Mouse (Mus musculus) left cerebral cortex, postnatal 36 days (tissue): Measurements from ENCODE around the gene Lins1. TPM values are rescaled to one million over a fixed set of nuclear protein-coding genes. Genes with fewer than 3 reads are reported as not detected.

Experiments used
- DNase-seq, 2 experiments: peaks; one replicate each; pipeline ENCODE4 v3.0.0; 2021 to 2022; ENCODE audit warnings: low spot score in 2 of 2, mixed read lengths in 1 of 2
- intact Hi-C: fragments of 180-260 bp; cut with DNase I; formaldehyde crosslinking; loops from one replicate; pipeline ENCODE4 v1.15.1; 2025
- total RNA-seq, 2 experiments: library from RNA; stranded (reverse); gene quantifications; 2 replicates each; pipeline ENCODE4 v1.2.3; 2021

Gene Lins1
- total RNA-seq, 2 experiments from 2014 or later = 7.8 to 8.4 TPM

- intact Hi-C loops = no loop called here
- no peak for DNase-seq
Observed at GRCm38 (mm10) chr7:66724954-66725353, 35.3 kb downstream of the Lins1 start.

- intact Hi-C loops = no loop called here
- no peak for DNase-seq
Observed at GRCm38 (mm10) chr7:66728072-66728471, 38.4 kb downstream of the Lins1 start.

- no peak for DNase-seq
- intact Hi-C loops = no loop called here
Observed at GRCm38 (mm10) chr7:66729232-66729631, 39.5 kb downstream of the Lins1 start.

- no peak for DNase-seq
- intact Hi-C loops = no loop called here
Observed at GRCm38 (mm10) chr7:66733431-66733830, 43.7 kb downstream of the Lins1 start.

GRCm38 (mm10) chr7:66733882-66734281 lies 44.2 kb downstream of the Lins1 start:
- no peak for DNase-seq
- intact Hi-C loops = no loop called here

GRCm38 (mm10) chr7:66734466-66734865 lies 44.8 kb downstream of the Lins1 start:
- DNase-seq = no peak

GRCm38 (mm10) chr7:66734993-66735392 lies 45.3 kb downstream of the Lins1 start:
- no peak for DNase-seq
- intact Hi-C loops = no loop called here

More at GRCm38 (mm10) chr7:66734466-66734865, 44.8 kb downstream of the Lins1 start:
- intact Hi-C loops = no loop called here

- DNase-seq = no peak
- intact Hi-C loops = no loop called here
Observed at GRCm38 (mm10) chr7:66737418-66737817, 47.7 kb downstream of the Lins1 start.

GRCm38 (mm10) chr7:66741008-66741407 lies 51.3 kb downstream of the Lins1 start:
- intact Hi-C loops = no loop called here
- DNase-seq = no peak

- no peak for DNase-seq
- intact Hi-C loops = no loop called here
Observed at GRCm38 (mm10) chr7:66741412-66741811, 51.7 kb downstream of the Lins1 start.

- no peak for DNase-seq
- intact Hi-C loops = no loop called here
Observed at GRCm38 (mm10) chr7:66743377-66743781, 53.7 kb downstream of the Lins1 start, which contains the start of gene Cers3. TSS of gene Cers3 (plus strand) at chr7:66743504.

GRCm38 (mm10) chr7:66746972-66747371 lies 57.3 kb downstream of the Lins1 start:
- DNase-seq = no peak
- intact Hi-C loops = no loop called here

- no peak for DNase-seq
- intact Hi-C loops = no loop called here
Observed at GRCm38 (mm10) chr7:66749998-66750397, 60.3 kb downstream of the Lins1 start.

- intact Hi-C loops = no loop called here
- DNase-seq = no peak
Observed at GRCm38 (mm10) chr7:66753816-66754215, 64.1 kb downstream of the Lins1 start.

GRCm38 (mm10) chr7:66755611-66756010 lies 65.9 kb downstream of the Lins1 start:
- intact Hi-C loops = no loop called here
- no peak for DNase-seq

Other genes with a start within 250 kb of the Lins1 start
- gene Asb7, start 293 bp upstream of the Lins1 start, total RNA-seq = 10 to 100 TPM; 19.6 to 19.7 TPM
- gene Cers3, start 53.6 kb downstream of the Lins1 start, total RNA-seq = under 1 TPM; 0.22 to 0.68 TPM
- 10 to 100 TPM in 1 of 2 experiments, 1 to 10 TPM in 1; 7.0 to 16.8 TPM for gene Adamts17, start 149.8 kb downstream of the Lins1 start, total RNA-seq